Mouse (Mus musculus) lung, adult 2 months (tissue): ENCODE results near the gene Impg1. TPM values are rescaled to one million over a fixed set of nuclear protein-coding genes. Genes with fewer than 3 reads are reported as not detected.

Experiments
- DNase-seq: peaks from one replicate; pipeline ENCODE4 v3.0.0; 2022
- H3K4me1 ChIP-seq: fragments of 200-500 bp; 2 replicates; pipeline ENCODE4 v1.6.1; 2011; ENCODE audit warnings: low read length; ENCODE audit not compliant: control insufficient read depth, insufficient read depth
- H3K4me3 ChIP-seq: fragments of 200-500 bp; replicated peaks from 2 replicates; pipeline ENCODE3; 2011; ENCODE audit warnings: low read depth, mild to moderate bottlenecking, control low read depth, low read length; ENCODE audit errors: extremely low read depth
- CTCF ChIP-seq: fragments of 200-500 bp; IDR thresholded peaks from 2 replicates; pipeline ENCODE4 v1.5.1; 2011; ENCODE audit warnings: mild to moderate bottlenecking, low read length, control low read depth; ENCODE audit not compliant: insufficient read depth
- POLR2A ChIP-seq: fragments of 200-500 bp; IDR thresholded peaks from 2 replicates; pipeline ENCODE4 v1.6.1; 2011; ENCODE audit warnings: low read depth, mild to moderate bottlenecking, control low read depth, low read length, borderline replicate concordance; ENCODE audit errors: extremely low read depth
- WGBS: fragments of 180-500 bp; shearing (Covaris S2); methylation state at CpG from one replicate; pipeline ENCODE4 v1.1.7; 2018; 5-methylcytosine and 5-hydroxymethylcytosine counted together
- polyA plus RNA-seq: library from polyadenylated mRNA; depleted of rRNA; stranded (reverse); fragments of >200 nt; gene quantifications from 2 replicates; pipeline ENCODE4 v1.2.3, GENCODE M21; 2012

Gene Impg1
- polyA plus RNA-seq, 1 experiment = not detected

DNA sequence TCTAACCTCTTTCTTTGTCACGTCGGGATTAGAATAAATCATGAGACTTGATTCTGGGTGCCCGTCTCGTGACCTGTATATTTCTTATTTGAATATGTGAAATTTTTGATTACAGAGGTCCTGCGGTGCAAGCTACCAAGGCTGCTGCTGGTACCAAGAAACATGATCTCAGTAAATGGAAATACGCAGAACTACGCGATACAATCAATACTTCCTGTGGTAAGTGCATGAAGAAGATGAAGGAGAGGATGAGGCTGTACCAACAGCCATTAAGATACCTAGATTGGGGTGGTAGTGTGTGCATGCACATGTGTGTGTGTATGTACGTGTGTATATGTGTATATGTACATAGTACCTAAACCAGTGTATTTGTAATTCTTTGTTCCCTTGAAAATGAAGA, 166.2 kb downstream of the Impg1 start:
- DNase-seq = no peak

GRCm38 (mm10) chr9:80296086-80296485, 169.2 kb downstream of the Impg1 start:
- 43% methylated on average over 4 of the region's 4 CpGs for WGBS
- no peak for DNase-seq
- no peak overlapping the region for H3K4me3 ChIP-seq
- TF ChIP-seq POLR2A = no peak
- TF ChIP-seq CTCF = no peak
- no peaks in the 10 kb centered on the region for H3K4me1 ChIP-seq

More for the DNA sequence above, 166.2 kb downstream of the Impg1 start:
- no peak for TF ChIP-seq CTCF
- no peaks in the 10 kb centered on the region for H3K4me1 ChIP-seq
- no peak overlapping the region for H3K4me3 ChIP-seq
- WGBS = 95% methylated on average over 9 of the region's 9 CpGs

GRCm38 (mm10) chr9:80293056-80293584, 172.2 kb downstream of the Impg1 start:
- 61% methylated on average over 2 of the region's 2 CpGs for WGBS
- Histone ChIP-seq H3K4me3 (no peak overlapping the region), H3K4me1 (no peaks in the 10 kb centered on the region)
- TF ChIP-seq POLR2A (no peak), CTCF (peak; percentile 13; the same call in 1 of the 2 replicates)
- no peak for DNase-seq

- Histone ChIP-seq H3K4me3 (no peak overlapping the region), H3K4me1 (no peaks in the 10 kb centered on the region)
- WGBS = 90% methylated on average over 7 of the region's 7 CpGs
- TF ChIP-seq POLR2A (no peak), CTCF (no peak)
- DNase-seq = no peak
These were observed 178.4 kb downstream of the Impg1 start for GRCm38 (mm10) chr9:80286845-80287244.

DNA sequence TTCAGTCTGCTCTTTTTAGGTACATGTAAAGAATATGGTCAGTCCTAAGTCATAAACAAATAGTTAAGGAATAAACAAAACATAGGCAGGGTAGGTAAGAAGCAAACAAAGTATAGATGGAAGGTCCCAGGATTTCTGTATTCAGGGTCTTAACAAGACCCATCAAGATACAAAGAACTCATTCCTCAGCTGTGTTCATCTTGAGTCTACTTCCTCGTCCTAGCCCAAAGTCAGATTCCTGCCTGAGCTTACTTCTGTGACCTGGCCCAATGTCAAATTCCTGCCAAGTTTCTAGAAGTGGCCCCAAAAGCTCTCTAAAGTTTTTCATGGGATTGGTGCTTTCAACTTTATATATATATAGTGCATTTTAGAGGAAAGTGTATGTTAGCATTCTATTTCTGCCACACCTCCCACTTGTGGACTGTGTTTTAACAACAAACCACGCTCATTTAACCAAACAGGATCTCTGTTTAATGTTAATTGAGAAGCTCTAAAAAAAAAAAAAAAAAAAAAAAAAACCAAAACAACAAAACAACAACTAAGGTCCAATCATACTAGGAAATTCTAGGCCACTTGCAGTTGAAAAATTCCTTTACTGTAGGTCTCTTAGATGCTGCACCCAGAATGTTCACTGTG, 180.6 kb downstream of the Impg1 start:
- DNase-seq = no peak
- 87% methylated on average over 2 of the region's 2 CpGs for WGBS
- TF ChIP-seq POLR2A (no peak), CTCF (no peak)
- Histone ChIP-seq H3K4me1 (no peaks in the 10 kb centered on the region), H3K4me3 (no peak overlapping the region)

DNA sequence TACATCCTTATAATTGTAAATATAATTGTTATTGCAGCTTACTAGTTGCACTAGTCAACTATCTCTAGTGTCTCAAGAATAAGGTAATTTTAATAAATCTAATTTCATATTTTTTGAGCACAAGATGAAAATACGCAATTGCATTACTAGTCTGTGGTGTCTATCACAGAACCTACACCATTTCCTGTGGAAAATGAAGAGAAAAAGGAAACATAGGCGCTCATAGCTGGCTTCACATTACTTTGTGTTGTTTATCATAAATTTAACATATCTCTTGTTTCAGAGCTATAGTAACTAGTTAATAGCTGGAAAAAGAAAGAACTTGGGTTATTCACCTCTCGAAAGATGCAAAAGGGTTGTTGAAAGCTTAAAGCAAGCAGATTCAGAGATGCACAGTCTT, 182.9 kb downstream of the Impg1 start:
- H3K4me3 ChIP-seq = no peak overlapping the region
- DNase-seq = no peak
- H3K4me1 ChIP-seq = no peaks in the 10 kb centered on the region
- TF ChIP-seq POLR2A = no peak
- TF ChIP-seq CTCF = no peak
- WGBS = 90% methylated on average over 3 of the region's 3 CpGs

- no peak for DNase-seq
- TF ChIP-seq CTCF (no peak), POLR2A (no peak)
- 100% methylated on average over 1 of the region's 1 CpGs for WGBS
These were observed 184.6 kb downstream of the Impg1 start for GRCm38 (mm10) chr9:80280724-80281123.

DNA sequence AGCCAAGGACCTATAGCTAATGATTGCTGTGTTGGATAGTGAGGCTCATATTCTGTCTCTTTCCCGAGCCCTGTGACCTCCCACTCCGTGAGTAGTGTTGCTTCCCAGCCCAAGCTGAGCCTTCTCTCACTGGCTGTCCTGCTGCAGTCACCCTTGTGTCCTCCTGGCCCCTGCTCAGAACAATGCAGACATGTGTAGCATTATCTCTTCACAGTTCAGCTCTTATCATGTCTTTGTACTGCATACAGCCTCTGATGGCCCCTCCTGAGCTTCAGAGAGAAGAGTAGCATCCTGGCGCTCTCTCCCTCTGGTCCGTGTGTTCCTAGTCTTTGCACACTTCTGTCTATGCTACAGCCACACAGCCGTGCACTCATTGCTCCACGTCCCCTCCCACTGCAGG, 187.5 kb downstream of the Impg1 start:
- H3K4me1 ChIP-seq = no peaks in the 10 kb centered on the region
- TF ChIP-seq CTCF (no peak), POLR2A (no peak)

More at GRCm38 (mm10) chr9:80280724-80281123, 184.6 kb downstream of the Impg1 start:
- H3K4me3 ChIP-seq = no peak overlapping the region
- H3K4me1 ChIP-seq = no peaks in the 10 kb centered on the region

DNA sequence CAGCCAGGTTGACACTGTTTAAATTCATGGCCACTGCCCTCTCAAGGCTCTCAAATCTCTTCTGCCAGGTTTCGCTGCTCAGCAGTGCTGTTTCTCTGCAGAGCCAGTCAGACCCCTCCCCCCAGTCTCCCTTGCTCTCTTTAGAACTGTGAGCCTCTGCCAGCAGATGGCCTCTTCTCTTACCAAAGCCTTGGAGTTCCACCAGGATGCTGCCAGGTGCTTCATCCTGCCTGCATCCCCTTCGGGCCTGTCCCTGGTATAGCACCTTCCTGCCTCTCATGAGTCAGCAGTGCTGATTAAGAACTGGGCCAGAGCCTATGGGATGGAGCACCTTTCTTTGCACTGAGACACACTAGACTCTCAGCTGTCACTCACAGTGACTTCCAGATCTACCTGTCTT, 188.1 kb downstream of the Impg1 start:
- TF ChIP-seq POLR2A (no peak), CTCF (no peak)
- DNase-seq = no peak
- no peak overlapping the region for H3K4me3 ChIP-seq
- H3K4me1 ChIP-seq = no peaks in the 10 kb centered on the region
- WGBS = 56% methylated on average over 2 of the region's 2 CpGs

More for the DNA sequence above, 187.5 kb downstream of the Impg1 start:
- H3K4me3 ChIP-seq = no peak overlapping the region
- DNase-seq = no peak
- 82% methylated on average over 6 of the region's 6 CpGs for WGBS

DNA sequence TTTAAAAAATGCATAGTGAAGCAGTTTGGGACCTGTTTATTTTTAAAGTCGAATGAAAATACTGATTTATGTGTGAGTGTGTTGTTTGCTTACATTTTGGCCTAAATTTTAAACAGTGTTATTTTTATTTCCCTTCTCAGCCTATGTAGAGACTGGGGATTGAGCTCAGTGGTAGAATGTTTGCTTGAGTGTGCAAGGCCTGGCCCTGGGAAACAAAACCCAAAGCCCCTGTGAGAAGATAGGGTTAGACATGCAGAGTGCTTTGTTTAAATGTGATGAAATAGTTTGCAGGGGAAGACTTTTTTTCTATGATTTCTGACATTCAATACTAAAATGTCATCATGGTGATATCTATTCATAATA, 189.5 kb downstream of the Impg1 start:
- WGBS = 58% methylated on average over 1 of the region's 1 CpGs
- Histone ChIP-seq H3K4me3 (no peak overlapping the region), H3K4me1 (no peaks in the 10 kb centered on the region)
- TF ChIP-seq CTCF (no peak), POLR2A (no peak)
- DNase-seq = no peak

DNA sequence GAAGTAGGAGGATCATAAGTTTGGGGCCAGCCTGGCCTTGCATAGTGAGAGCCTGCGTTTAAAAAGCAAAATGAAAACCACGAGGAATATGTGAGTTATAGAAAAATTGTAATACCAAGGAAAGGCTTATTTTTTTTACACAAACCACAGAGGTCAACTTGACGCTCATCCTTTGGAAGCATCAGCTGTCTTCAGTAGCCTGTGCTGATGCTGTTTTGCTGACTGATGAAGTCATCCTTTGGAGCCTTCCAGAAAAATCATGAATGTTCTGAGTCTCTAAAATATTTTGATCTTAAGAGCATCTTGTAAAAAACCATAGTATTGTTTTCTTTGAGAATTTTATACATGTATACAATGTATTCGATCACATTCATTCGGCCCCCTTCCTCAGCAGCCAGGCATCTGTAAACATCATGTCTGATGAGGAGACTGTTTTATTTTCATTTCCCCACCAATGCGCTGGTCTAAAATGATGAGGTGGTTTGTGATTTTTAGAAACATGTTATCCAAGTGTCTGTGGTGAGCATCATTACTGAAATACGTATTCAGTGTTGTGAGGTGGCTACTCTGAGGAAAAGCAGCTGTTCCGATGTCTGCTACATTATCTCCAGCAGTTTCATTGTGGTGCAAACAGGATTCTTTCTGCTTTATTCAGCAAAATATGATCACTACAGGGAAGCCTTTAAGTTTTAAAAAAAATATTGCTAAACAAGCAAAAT, 190.1 kb downstream of the Impg1 start:
- no peaks in the 10 kb centered on the region for H3K4me1 ChIP-seq
- DNase-seq = no peak
- 66% methylated on average over 8 of the region's 8 CpGs for WGBS
- TF ChIP-seq CTCF (no peak), POLR2A (no peak)
- H3K4me3 ChIP-seq = no peak overlapping the region
